Mouse (Mus musculus) kidney, adult 8-10 months (tissue): ENCODE results near the gene Cdhr1.

Experiments
- DNase-seq, 2 experiments: peaks; one replicate each; pipeline ENCODE4 v3.0.0; 2022

Gene Cdhr1

GRCm38 (mm10) chr14:37068516-37068915 is 29.6 kb downstream of the Cdhr1 start:
- peak; percentile 9 to 57 for DNase-seq

GRCm38 (mm10) chr14:37067629-37068028 is 30.5 kb downstream of the Cdhr1 start, which contains the start of gene Lrit2:
TSS of gene Lrit2 (plus strand) at chr14:37067929.
- no peak for DNase-seq

DNA sequence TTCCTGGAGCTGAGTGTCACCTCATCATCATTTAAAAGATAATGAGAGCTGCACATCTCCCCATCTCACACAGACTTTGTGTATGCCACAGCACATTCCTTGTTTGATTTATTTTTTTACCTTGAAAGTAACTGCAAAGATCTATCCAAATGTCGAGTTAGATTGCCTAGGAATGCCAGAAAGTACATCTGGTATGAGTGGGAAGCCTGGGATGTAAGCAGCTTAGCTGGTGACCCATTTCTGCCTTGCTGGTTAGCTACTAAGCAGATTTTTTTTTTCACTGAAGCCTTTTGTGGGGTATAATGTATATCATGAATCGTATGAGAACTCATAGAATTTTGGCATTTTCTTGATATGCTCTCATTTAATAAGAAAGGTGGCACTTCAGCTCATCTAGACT is 31.5 kb downstream of the Cdhr1 start:
- no peak for DNase-seq

- DNase-seq, result no peak
Observed at GRCm38 (mm10) chr14:37064849-37065248, 33.3 kb downstream of the Cdhr1 start.

DNA sequence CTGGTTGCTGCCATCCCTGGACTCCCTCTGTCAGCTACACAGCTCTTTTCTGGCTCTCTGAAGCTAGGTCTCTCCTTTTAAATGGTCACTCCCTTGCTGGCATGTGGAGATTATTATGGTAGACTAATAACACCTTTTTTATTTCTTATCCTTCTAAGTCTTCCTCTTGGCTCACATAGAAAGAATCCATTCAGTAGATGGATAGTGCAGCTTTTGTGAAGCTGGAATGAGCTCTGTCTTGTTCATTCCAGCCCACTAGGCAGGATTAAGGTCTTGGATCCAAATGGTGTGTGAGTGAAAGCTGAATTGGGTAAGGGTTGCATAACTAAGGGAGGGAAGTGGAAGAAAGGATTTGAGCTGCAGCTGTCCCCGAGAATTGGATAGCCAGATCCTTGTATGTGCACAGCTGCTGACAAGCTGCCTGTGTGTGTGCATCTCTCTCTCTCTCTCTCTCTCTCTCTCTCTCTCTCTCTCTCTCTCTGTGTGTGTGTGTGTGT is 49.2 kb downstream of the Cdhr1 start, which contains the start of gene Rgr:
Gene Rgr (minus strand): TSS at position 51 of the 497 bp plus-strand sequence.
- no peak for DNase-seq

DNA sequence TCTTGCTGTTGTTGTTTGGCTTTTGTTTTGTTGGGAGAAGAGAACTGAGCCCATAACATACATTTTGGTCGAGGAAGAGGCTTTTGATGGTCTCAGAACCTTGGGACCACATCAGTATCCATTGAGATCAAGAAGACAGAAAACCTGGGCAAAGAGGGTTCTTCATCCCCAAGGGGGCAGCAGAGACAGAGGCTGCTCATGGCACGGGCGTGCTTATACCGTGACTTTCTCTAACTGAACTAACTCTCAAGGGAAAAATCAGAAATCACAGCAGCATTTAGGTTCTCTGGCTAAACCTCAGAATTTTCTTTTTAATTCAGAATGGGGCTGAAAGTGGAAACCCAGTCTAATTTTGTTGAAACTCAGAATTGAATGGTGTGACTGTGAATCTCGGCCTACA is 63.7 kb downstream of the Cdhr1 start:
- DNase-seq, result no peak

DNA sequence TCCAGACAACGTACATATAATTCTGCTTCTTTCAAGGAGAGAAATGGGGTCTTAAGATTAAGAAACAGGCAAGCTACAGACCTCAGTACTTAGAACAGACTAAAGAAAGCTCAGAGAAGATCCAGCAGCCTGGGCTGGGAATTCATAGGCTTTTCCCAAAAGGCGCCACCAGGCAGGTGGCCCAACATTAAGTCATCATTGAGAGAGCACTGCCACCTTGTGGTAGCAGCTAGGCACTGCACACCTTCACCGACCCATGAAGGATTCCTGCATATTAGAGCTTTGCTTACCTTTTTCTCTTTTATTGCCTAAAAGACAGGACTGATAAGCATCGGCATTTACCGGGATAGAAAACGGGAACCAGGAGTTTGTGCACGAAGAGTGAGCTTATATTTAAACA is 64.9 kb downstream of the Cdhr1 start:
- DNase-seq, result peak; percentile 55 to 81

- no peak for DNase-seq
Observed at GRCm38 (mm10) chr14:37032481-37033104, 65.6 kb downstream of the Cdhr1 start.

DNA sequence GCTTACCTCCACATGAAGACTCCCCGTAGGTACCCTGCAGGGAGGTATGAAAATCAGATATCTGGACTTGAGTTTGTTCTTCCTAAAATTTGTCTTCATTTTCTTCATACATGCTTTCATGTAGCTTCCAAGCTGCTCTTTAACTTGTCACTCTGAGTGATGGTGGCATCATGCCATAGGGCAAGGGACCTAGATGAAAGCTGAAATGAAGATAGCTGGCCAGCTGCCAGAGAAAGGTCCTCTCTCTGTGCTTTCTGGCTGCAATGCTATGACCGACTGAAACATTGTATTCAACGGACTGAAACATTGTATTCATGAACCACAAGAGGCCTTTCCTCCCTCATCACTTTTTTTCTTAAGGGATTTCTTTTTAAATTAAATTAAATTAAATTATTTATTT is 69.6 kb downstream of the Cdhr1 start:
- no peak for DNase-seq

DNA sequence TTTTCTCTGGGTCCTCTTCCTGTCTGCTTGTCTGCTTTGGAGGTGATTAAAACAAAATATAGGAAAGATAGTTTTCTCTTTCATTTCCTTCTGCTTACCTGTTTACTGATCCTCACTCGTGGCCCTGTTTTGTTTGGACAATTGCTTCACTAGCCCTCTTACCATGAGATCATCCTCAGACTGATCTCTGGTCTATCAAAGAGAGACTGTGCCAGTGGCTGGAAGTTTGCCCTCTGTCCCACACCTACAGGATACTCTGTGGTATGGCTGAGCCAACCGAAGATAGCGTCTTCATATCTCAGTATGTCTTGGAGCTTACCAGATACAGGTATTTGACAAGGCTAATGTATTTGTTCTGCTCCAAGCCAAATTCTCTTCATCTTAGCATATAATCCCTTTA is 70.2 kb downstream of the Cdhr1 start:
- no peak for DNase-seq
